Mouse (Mus musculus): ENCODE measurements at regions not wholly inside any gene's neighbourhood (a gene's known extent, or its start where the extent isn't known, plus 50 kb on each side); places are given as distances from the start of the nearest gene placed in this dataset.

- no peak for DNase-seq
Measured at GRCm38 (mm10) chr1:94221006-94221405, 168.7 kb upstream of the Pdcd1 start.

GRCm38 (mm10) chr1:94217407-94217806, 165.1 kb upstream of the Pdcd1 start:
- no peak for DNase-seq

GRCm38 (mm10) chr1:94208929-94209328, 156.6 kb upstream of the Pdcd1 start:
- no peak for DNase-seq

- DNase-seq, result no peak
Measured at GRCm38 (mm10) chr1:94207859-94208258, 155.5 kb upstream of the Pdcd1 start.

- DNase-seq, result no peak
Measured at GRCm38 (mm10) chr1:94203281-94203680, 150.9 kb upstream of the Pdcd1 start.

GRCm38 (mm10) chr1:94183876-94184275, 131.5 kb upstream of the Pdcd1 start:
- no peak for DNase-seq

GRCm38 (mm10) chr1:94149958-94150357, 97.6 kb upstream of the Pdcd1 start:
- DNase-seq, result no peak

GRCm38 (mm10) chr1:94147015-94147414, 94.7 kb upstream of the Pdcd1 start:
- peak; percentile 7 to 32 for DNase-seq

- no peak for DNase-seq
Measured at GRCm38 (mm10) chr1:94140518-94140917, 88.2 kb upstream of the Pdcd1 start.

GRCm38 (mm10) chr1:94139445-94140062, 87.2 kb upstream of the Pdcd1 start:
- DNase-seq, result no peak

- no peak for DNase-seq
Measured at GRCm38 (mm10) chr1:94136731-94137130, 84.4 kb upstream of the Pdcd1 start.

Data from heart, adult 18-20 months (tissue).